Mouse (Mus musculus): ENCODE data around the gene Fndc7. TPM values are rescaled to one million over a fixed set of nuclear protein-coding genes. Genes with fewer than 3 reads are reported as not detected.

The Fndc7 gene
- not detected in 2 replicates for polyA plus RNA-seq (2011; ENCODE audit: insufficient read depth, insufficient read length, low replicate concordance, missing spikeins)

- H3K4me1 ChIP-seq (ENCODE audit: control insufficient read depth, insufficient read depth, low read length): peaks cover 3% of the 10 kb centered on the region; the same call in 1 of the 2 replicates
- no peak within 1 kb of the TSS for H3K27ac ChIP-seq (ENCODE audit: control insufficient read depth, insufficient read depth, low read depth, low read length, poor library complexity)
- TF ChIP-seq POLR2A (IDR thresholded peaks at IDR 0.05; ENCODE audit: borderline replicate concordance, control insufficient read depth, low read depth, low read length): no peak
- no peak for TF ChIP-seq CTCF (IDR thresholded peaks at IDR 0.05; ENCODE audit: control insufficient read depth, insufficient read depth, low read length)
- H3K4me3 ChIP-seq (replicated peaks; ENCODE audit: control insufficient read depth, low read depth, low read length): no peak within 1 kb of the TSS
- 94% methylated on average over 1 of the region's 1 CpGs for WGBS
These were observed at the start of gene Fndc7 for GRCm38 (mm10) chr3:108889908-108890307. Gene Fndc7, minus strand, starts transcription at chr3:108890008.

DNA sequence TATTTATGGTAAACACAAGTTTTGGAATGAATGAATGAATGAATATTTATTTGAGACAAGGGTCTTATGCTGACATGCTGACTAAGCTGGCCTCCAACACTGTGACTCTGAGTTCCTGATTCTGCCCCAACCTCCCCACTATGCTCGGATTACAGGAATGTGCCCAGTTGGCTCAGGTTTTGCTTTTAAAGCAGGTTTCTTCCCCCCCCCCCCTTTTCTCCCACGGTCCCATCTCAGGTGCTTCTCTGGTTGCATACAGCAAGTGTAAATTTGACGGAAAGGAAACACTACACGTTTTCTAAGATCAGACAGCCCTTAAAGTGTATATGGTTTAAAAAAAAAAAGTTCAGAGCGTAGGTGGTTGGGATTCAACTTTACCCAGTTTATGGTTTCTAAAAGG is 49.8 kb upstream of the Fndc7 start, which contains the start of gene Henmt1:
Henmt1 (plus strand) TSS at position 301 of the 400 bp plus-strand sequence.
- Histone ChIP-seq H3K4me1 (ENCODE audit: control insufficient read depth, insufficient read depth, low read length) (no peaks in the 10 kb centered on the region; the same call in 1 of the 2 replicates), H3K4me3 (replicated peaks; ENCODE audit: control insufficient read depth, low read depth, low read length) (no peak within 1 kb of the TSS), H3K27ac (ENCODE audit: control insufficient read depth, insufficient read depth, low read depth, low read length, poor library complexity) (no peak within 1 kb of the TSS; the same call in 1 of the 2 replicates)
- 78% methylated on average over 5 of the region's 5 CpGs for WGBS
- TF ChIP-seq POLR2A (IDR thresholded peaks at IDR 0.05; ENCODE audit: borderline replicate concordance, control insufficient read depth, low read depth, low read length) (no peak), CTCF (IDR thresholded peaks at IDR 0.05; ENCODE audit: control insufficient read depth, insufficient read depth, low read length) (no peak)

DNA sequence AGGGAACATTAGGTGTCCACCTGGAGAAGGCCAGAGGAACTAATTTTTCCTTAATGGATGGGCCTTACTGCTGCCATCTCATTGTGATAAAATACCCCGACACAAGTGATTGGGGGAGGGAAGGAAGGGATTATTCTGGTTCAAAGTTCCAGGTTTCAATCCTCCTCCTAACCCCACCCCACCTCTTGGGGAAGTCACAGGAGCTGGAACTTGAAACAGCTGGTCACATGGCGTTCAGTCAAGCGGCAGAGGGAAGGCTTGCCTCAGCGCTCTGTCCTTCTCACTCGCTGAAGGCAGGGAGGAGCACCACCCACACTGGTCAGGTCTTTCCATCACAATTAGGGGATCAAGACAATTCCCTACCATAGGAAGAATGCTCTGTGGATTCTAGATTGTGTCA is 48.9 kb upstream of the Fndc7 start:
- WGBS: 94% methylated on average over 5 of the region's 5 CpGs
- no peaks in the 10 kb centered on the region; the same call in 1 of the 2 replicates for H3K4me1 ChIP-seq (ENCODE audit: control insufficient read depth, insufficient read depth, low read length)
- TF ChIP-seq POLR2A (IDR thresholded peaks at IDR 0.05; ENCODE audit: borderline replicate concordance, control insufficient read depth, low read depth, low read length): no peak
- TF ChIP-seq CTCF (IDR thresholded peaks at IDR 0.05; ENCODE audit: control insufficient read depth, insufficient read depth, low read length): no peak
- H3K4me3 ChIP-seq (replicated peaks; ENCODE audit: control insufficient read depth, low read depth, low read length): no peak overlapping the region
- H3K27ac ChIP-seq (ENCODE audit: control insufficient read depth, insufficient read depth, low read depth, low read length, poor library complexity): no peak overlapping the region

GRCm38 (mm10) chr3:108933557-108933956 is 43.7 kb upstream of the Fndc7 start:
- WGBS: 80% methylated on average over 6 of the region's 6 CpGs
- no peak overlapping the region for H3K4me3 ChIP-seq (replicated peaks; ENCODE audit: control insufficient read depth, low read depth, low read length)
- TF ChIP-seq POLR2A (IDR thresholded peaks at IDR 0.05; ENCODE audit: borderline replicate concordance, control insufficient read depth, low read depth, low read length): no peak
- no peak for TF ChIP-seq CTCF (IDR thresholded peaks at IDR 0.05; ENCODE audit: control insufficient read depth, insufficient read depth, low read length)
- no peak overlapping the region for H3K27ac ChIP-seq (ENCODE audit: control insufficient read depth, insufficient read depth, low read depth, low read length, poor library complexity)
- no peaks in the 10 kb centered on the region for H3K4me1 ChIP-seq (ENCODE audit: control insufficient read depth, insufficient read depth, low read length)

GRCm38 (mm10) chr3:108926308-108926707 is 36.5 kb upstream of the Fndc7 start:
- no peak for TF ChIP-seq CTCF (IDR thresholded peaks at IDR 0.05; ENCODE audit: control insufficient read depth, insufficient read depth, low read length)
- no peak for TF ChIP-seq POLR2A (IDR thresholded peaks at IDR 0.05; ENCODE audit: borderline replicate concordance, control insufficient read depth, low read depth, low read length)
- WGBS: 71% methylated on average over 1 of the region's 1 CpGs
- Histone ChIP-seq H3K27ac (ENCODE audit: control insufficient read depth, insufficient read depth, low read depth, low read length, poor library complexity) (no peak overlapping the region), H3K4me1 (ENCODE audit: control insufficient read depth, insufficient read depth, low read length) (no peaks in the 10 kb centered on the region), H3K4me3 (replicated peaks; ENCODE audit: control insufficient read depth, low read depth, low read length) (no peak overlapping the region)

DNA sequence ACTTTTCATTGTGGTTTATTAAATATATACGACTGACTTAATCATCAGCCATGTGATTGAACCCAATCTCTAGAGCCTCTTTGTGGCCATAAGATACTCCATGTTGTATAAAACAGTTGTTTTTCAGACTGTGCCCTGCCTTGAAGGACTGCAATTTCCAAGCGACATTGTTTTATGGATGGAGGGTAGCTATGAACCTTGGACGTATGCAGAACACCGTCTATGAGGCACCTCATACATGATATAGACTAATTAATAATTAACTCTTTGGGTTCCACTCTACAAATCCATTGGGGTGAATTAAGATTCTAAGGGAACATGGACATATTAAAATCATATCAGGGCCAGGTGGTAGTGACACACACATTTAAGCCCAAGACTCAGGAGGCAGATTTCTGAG is 35.9 kb upstream of the Fndc7 start:
- H3K4me1 ChIP-seq (ENCODE audit: control insufficient read depth, insufficient read depth, low read length): no peaks in the 10 kb centered on the region
- TF ChIP-seq CTCF (IDR thresholded peaks at IDR 0.05; ENCODE audit: control insufficient read depth, insufficient read depth, low read length): no peak
- no peak for TF ChIP-seq POLR2A (IDR thresholded peaks at IDR 0.05; ENCODE audit: borderline replicate concordance, control insufficient read depth, low read depth, low read length)
- 82% methylated on average over 4 of the region's 4 CpGs for WGBS
- H3K4me3 ChIP-seq (replicated peaks; ENCODE audit: control insufficient read depth, low read depth, low read length): no peak overlapping the region
- H3K27ac ChIP-seq (ENCODE audit: control insufficient read depth, insufficient read depth, low read depth, low read length, poor library complexity): no peak overlapping the region

GRCm38 (mm10) chr3:108921822-108922221 is 32.0 kb upstream of the Fndc7 start:
- Histone ChIP-seq H3K4me1 (ENCODE audit: control insufficient read depth, insufficient read depth, low read length) (no peaks in the 10 kb centered on the region), H3K4me3 (replicated peaks; ENCODE audit: control insufficient read depth, low read depth, low read length) (no peak overlapping the region), H3K27ac (ENCODE audit: control insufficient read depth, insufficient read depth, low read depth, low read length, poor library complexity) (no peak overlapping the region)
- WGBS: 67% methylated on average over 1 of the region's 1 CpGs
- TF ChIP-seq POLR2A (IDR thresholded peaks at IDR 0.05; ENCODE audit: borderline replicate concordance, control insufficient read depth, low read depth, low read length) (no peak), CTCF (IDR thresholded peaks at IDR 0.05; ENCODE audit: control insufficient read depth, insufficient read depth, low read length) (no peak)

GRCm38 (mm10) chr3:108920442-108921070 is 30.7 kb upstream of the Fndc7 start:
- Histone ChIP-seq H3K27ac (ENCODE audit: control insufficient read depth, insufficient read depth, low read depth, low read length, poor library complexity) (no peak overlapping the region), H3K4me1 (ENCODE audit: control insufficient read depth, insufficient read depth, low read length) (no peaks in the 10 kb centered on the region), H3K4me3 (replicated peaks; ENCODE audit: control insufficient read depth, low read depth, low read length) (no peak overlapping the region)
- 93% methylated on average over 3 of the region's 3 CpGs for WGBS
- TF ChIP-seq CTCF (IDR thresholded peaks at IDR 0.05; ENCODE audit: control insufficient read depth, insufficient read depth, low read length) (no peak), POLR2A (IDR thresholded peaks at IDR 0.05; ENCODE audit: borderline replicate concordance, control insufficient read depth, low read depth, low read length) (no peak)

Data from bone marrow, adult 2 months (tissue).